Mouse (Mus musculus) inflammation-experienced regulatory T-cells, adult 6 months (primary cell): ENCODE measurements around the gene Zmynd8. TPM values are rescaled to one million over a fixed set of nuclear protein-coding genes. Genes with fewer than 3 reads are reported as not detected.

Source experiments
- ATAC-seq: one replicate; pipeline ENCODE4 v1.8.0; 2017
- polyA plus RNA-seq, 3 experiments: library from polyadenylated mRNA; unstranded; fragments of 100-300 nt; shearing (Covaris generic); gene quantifications; one replicate each; pipeline ENCODE4 v1.2.1; 2017

Zmynd8 gene
- polyA plus RNA-seq, 3 experiments from 2014 or later = 43.3 to 65.6 (median 61.9) TPM

- ATAC-seq = no peak
Observed at GRCm38 (mm10) chr2:165896171-165896570, 2.6 kb downstream of the Zmynd8 start.

GRCm38 (mm10) chr2:165895687-165896086, 3.1 kb downstream of the Zmynd8 start:
- no peak for ATAC-seq

GRCm38 (mm10) chr2:165894533-165894932, 4.3 kb downstream of the Zmynd8 start:
- no peak for ATAC-seq

GRCm38 (mm10) chr2:165893232-165893631, 5.6 kb downstream of the Zmynd8 start:
- ATAC-seq = no peak

- ATAC-seq = no peak
Observed at GRCm38 (mm10) chr2:165892626-165893025, 6.2 kb downstream of the Zmynd8 start.

GRCm38 (mm10) chr2:165890401-165890800, 8.4 kb downstream of the Zmynd8 start:
- ATAC-seq = peak; percentile 74

- no peak for ATAC-seq
Observed at GRCm38 (mm10) chr2:165889874-165890273, 8.9 kb downstream of the Zmynd8 start.

GRCm38 (mm10) chr2:165889266-165889665, 9.6 kb downstream of the Zmynd8 start:
- no peak for ATAC-seq

GRCm38 (mm10) chr2:165888813-165889221, 10.0 kb downstream of the Zmynd8 start:
- ATAC-seq = peak; percentile 20

- no peak for ATAC-seq
Observed at GRCm38 (mm10) chr2:165888396-165888795, 10.4 kb downstream of the Zmynd8 start.

- no peak for ATAC-seq
Observed at GRCm38 (mm10) chr2:165886857-165887628, 11.8 kb downstream of the Zmynd8 start.

- no peak for ATAC-seq
Observed at GRCm38 (mm10) chr2:165886482-165886856, 12.3 kb downstream of the Zmynd8 start.

- no peak for ATAC-seq
Observed at GRCm38 (mm10) chr2:165885951-165886320, 12.9 kb downstream of the Zmynd8 start.

GRCm38 (mm10) chr2:165885225-165885950, 13.4 kb downstream of the Zmynd8 start:
- ATAC-seq = peak; percentile 55

- peak; percentile 77 for ATAC-seq
Observed at GRCm38 (mm10) chr2:165884577-165885224, 14.1 kb downstream of the Zmynd8 start.

- peak; percentile 44 for ATAC-seq
Observed at GRCm38 (mm10) chr2:165883846-165884576, 14.8 kb downstream of the Zmynd8 start.

GRCm38 (mm10) chr2:165883006-165883405, 15.8 kb downstream of the Zmynd8 start:
- ATAC-seq = no peak

- ATAC-seq = no peak
Observed at GRCm38 (mm10) chr2:165881585-165882431, 17.0 kb downstream of the Zmynd8 start.

GRCm38 (mm10) chr2:165881220-165881584, 17.6 kb downstream of the Zmynd8 start:
- ATAC-seq = no peak

GRCm38 (mm10) chr2:165880501-165881182, 18.2 kb downstream of the Zmynd8 start:
- no peak for ATAC-seq
